In genomic region chr19:4304251-4304821, GRCm38 (mm10) we compare ENCODE assay signal across 8 mouse cellular contexts. TPM values are rescaled to one million over a fixed set of nuclear protein-coding genes. Genes with fewer than 3 reads are reported as not detected.
A peak's percentile ranks its signal among the peaks of the same experiment; 100 is the strongest.
DNase-seq lines count a peak whose midpoint lies in the region; ATAC-seq lines count a peak whose summit lies in the region.

No protein-coding gene starts in this region.

- peak overlapping the region; percentile 97 for H3K9ac ChIP-seq in hindbrain, embryonic 12.5 days
- H3K9ac ChIP-seq in lung, embryonic 15.5 days, result no peak overlapping the region

- WGBS in hindbrain, embryonic 12.5 days, result 73% methylated on average over 5 of the region's 5 CpGs
- WGBS in lung, embryonic 15.5 days, result 52% methylated on average over 5 of the region's 5 CpGs

- peak overlapping the region; percentile 7; the same call in 1 of the 2 replicates for H3K27ac ChIP-seq in hindbrain, embryonic 12.5 days
- H3K27ac ChIP-seq in lung, embryonic 15.5 days, result peak overlapping the region; percentile 52

- peak; percentile 95 for DNase-seq in heart, adult 11 months
- DNase-seq in heart, postnatal 14 days, result no peak
- DNase-seq in cerebellum, adult 9-11 months, result peak; percentile 71
- DNase-seq in spleen, postnatal 4 days (ENCODE audit: low spot score in 2 of 2), result peak; percentile 72 to 85
- no peak for DNase-seq in retina, embryonic 14.5 days (ENCODE audit: low spot score)
- DNase-seq in layer of hippocampus, postnatal 25 days (ENCODE audit: extremely low spot score in 1 of 2, low spot score in 1 of 2), result no peak

- no peaks in the 10 kb centered on the region for H3K36me3 ChIP-seq in hindbrain, embryonic 12.5 days
- no peaks in the 10 kb centered on the region for H3K36me3 ChIP-seq in lung, embryonic 15.5 days

- H3K4me2 ChIP-seq in hindbrain, embryonic 12.5 days (replicated peaks), result peak overlapping the region; percentile 81
- H3K4me2 ChIP-seq in lung, embryonic 15.5 days, result peak overlapping the region; percentile 79

- intact Hi-C loops in heart, postnatal 14 days (cut with DNase I), result no loop called here

- no peak for ATAC-seq in hindbrain, embryonic 12.5 days (ENCODE audit: low FRiP score)
- ATAC-seq in lung, embryonic 15.5 days (ENCODE audit: borderline replicate concordance, extremely low read depth, low FRiP score, low TSS enrichment), result no peak

- H3K4me3 ChIP-seq in hindbrain, embryonic 12.5 days, result peak overlapping the region; percentile 93
- peak overlapping the region; percentile 98 for H3K4me3 ChIP-seq in lung, embryonic 15.5 days

- peaks cover 60% of the 10 kb centered on the region for H3K4me1 ChIP-seq in hindbrain, embryonic 12.5 days
- peaks cover 55% of the 10 kb centered on the region for H3K4me1 ChIP-seq in lung, embryonic 15.5 days

- no peaks in the 10 kb centered on the region for H3K9me3 ChIP-seq in hindbrain, embryonic 12.5 days (replicated peaks)
- H3K9me3 ChIP-seq in lung, embryonic 15.5 days, result no peaks in the 10 kb centered on the region

- H3K27me3 ChIP-seq in hindbrain, embryonic 12.5 days, result no peaks in the 10 kb centered on the region; the same call in 1 of the 2 replicates
- no peaks in the 10 kb centered on the region for H3K27me3 ChIP-seq in lung, embryonic 15.5 days

RNA-seq across cellular contexts. Expression of gene Grk2, which starts 1.7 kb away (rescaled TPM):
- total RNA-seq in heart, postnatal 14 days (2021), result 10 to 100 TPM; 54.1 to 59.4 TPM
- 21.8 and 22.0 TPM in 2 replicates for polyA plus RNA-seq in hindbrain, embryonic 12.5 days (2016; fragmentation: Nextera tagmentation; extraction: Ambion mirVana)
- 16.2 and 16.7 TPM in 2 replicates for polyA plus RNA-seq in lung, embryonic 15.5 days (2015; fragmentation: Nextera tagmentation; extraction: Ambion mirVana)
- total RNA-seq in layer of hippocampus, postnatal 25 days (2021), result 100 to 1,000 TPM; 185 to 186 TPM

RNA-seq across cellular contexts. Expression of gene Ankrd13d, which starts 21.4 kb away (rescaled TPM):
- total RNA-seq in heart, postnatal 14 days (2021), result 1 to 10 TPM; 1.0 to 1.4 TPM
- polyA plus RNA-seq in hindbrain, embryonic 12.5 days (2016; fragmentation: Nextera tagmentation; extraction: Ambion mirVana), result 17.5 and 22.1 TPM in 2 replicates
- 3.3 and 4.2 TPM in 2 replicates for polyA plus RNA-seq in lung, embryonic 15.5 days (2015; fragmentation: Nextera tagmentation; extraction: Ambion mirVana)
- total RNA-seq in layer of hippocampus, postnatal 25 days (2021), result 10 to 100 TPM; 59.6 to 66.3 TPM

RNA-seq across cellular contexts. Expression of gene Ssh3, which starts 35.4 kb away (rescaled TPM):
- 1 to 10 TPM; 7.2 to 9.9 TPM for total RNA-seq in heart, postnatal 14 days (2021)
- polyA plus RNA-seq in hindbrain, embryonic 12.5 days (2016; fragmentation: Nextera tagmentation; extraction: Ambion mirVana), result 10.1 and 10.4 TPM in 2 replicates
- polyA plus RNA-seq in lung, embryonic 15.5 days (2015; fragmentation: Nextera tagmentation; extraction: Ambion mirVana), result 15.2 and 16.9 TPM in 2 replicates
- 10 to 100 TPM; 45.4 to 48.5 TPM for total RNA-seq in layer of hippocampus, postnatal 25 days (2021)

Comparison
In these comparisons a context has a peak if more than half of its experiments do, and no peak if none do; other contexts are left out.
1. DNase-seq: peak in heart, adult 11 months (single experiment), cerebellum, adult 9-11 months (single experiment) and spleen, postnatal 4 days (2 of 2); none in heart, postnatal 14 days (0 of 2), retina, embryonic 14.5 days (single experiment) and layer of hippocampus, postnatal 25 days (0 of 2).
2. RNA of gene Ankrd13d, which starts 21.4 kb away (total RNA-seq): 59.6 to 66.3 TPM in layer of hippocampus, postnatal 25 days; 1.0 to 1.4 TPM in heart, postnatal 14 days; every median in the first group is over 10 times any median in the second.
3. RNA of gene Ssh3, which starts 35.4 kb away (total RNA-seq): 45.4 to 48.5 TPM in layer of hippocampus, postnatal 25 days; 7.2 to 9.9 TPM in heart, postnatal 14 days; every median in the first group is over 4 times any median in the second.